Mouse (Mus musculus): Measurements from ENCODE around the gene Ret. TPM values are rescaled to one million over a fixed set of nuclear protein-coding genes. Genes with fewer than 3 reads are reported as not detected.
A peak's percentile ranks its signal among the peaks of the same experiment; 100 is the strongest.

Gene Ret
- polyA plus RNA-seq, 1 experiment from 2014 or later: 15.1 TPM

DNA sequence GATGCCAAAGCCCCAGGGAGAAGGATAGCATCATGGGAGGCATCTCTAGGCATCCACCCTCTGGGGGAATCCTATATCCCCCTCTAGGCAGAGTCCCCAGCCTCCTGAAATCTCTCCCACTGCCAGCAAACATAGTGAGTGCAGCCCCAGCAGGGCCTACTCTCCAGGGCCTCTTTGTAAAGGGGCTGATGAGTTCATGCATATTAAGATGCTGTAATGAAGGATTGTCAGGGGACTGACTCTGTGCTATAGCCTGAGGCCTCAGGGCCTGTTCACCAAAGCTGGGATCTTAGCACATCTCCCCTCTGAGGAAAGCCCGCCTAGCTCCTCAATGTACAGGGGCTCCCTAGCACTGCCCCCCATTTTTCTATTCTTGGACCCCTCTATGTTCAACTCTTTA, 6.6 kb upstream of the Ret start:
- Histone ChIP-seq H3K4me3 (ENCODE audit: low read length) (no peak overlapping the region), H3K36me3 (ENCODE audit: insufficient read depth, low read length) (no peaks in the 10 kb centered on the region), H3K27me3 (ENCODE audit: insufficient read depth, low read length) (peaks cover 7% of the 10 kb centered on the region), H3K9ac (replicated peaks; ENCODE audit: low read length) (no peak overlapping the region), H3K9me3 (ENCODE audit: low read length) (no peaks in the 10 kb centered on the region), H3K4me2 (replicated peaks; ENCODE audit: low read depth, low read length) (no peak overlapping the region), H3K4me1 (ENCODE audit: insufficient read depth, low read length) (peaks cover 6% of the 10 kb centered on the region), H3K27ac (ENCODE audit: low read length) (no peak overlapping the region)
- no peak for ATAC-seq (ENCODE audit: low FRiP score, low TSS enrichment)
- WGBS: 100% methylated on average over 1 of the region's 1 CpGs

- Histone ChIP-seq H3K36me3 (ENCODE audit: insufficient read depth, low read length) (no peaks in the 10 kb centered on the region), H3K27me3 (ENCODE audit: insufficient read depth, low read length) (peaks cover 59% of the 10 kb centered on the region), H3K4me3 (ENCODE audit: low read length) (peak overlapping the region; percentile 71), H3K9ac (replicated peaks; ENCODE audit: low read length) (peak overlapping the region; percentile 57), H3K27ac (ENCODE audit: low read length) (no peak overlapping the region), H3K4me1 (ENCODE audit: insufficient read depth, low read length) (peaks cover 9% of the 10 kb centered on the region), H3K4me2 (replicated peaks; ENCODE audit: low read depth, low read length) (peak overlapping the region; percentile 99), H3K9me3 (ENCODE audit: low read length) (no peaks in the 10 kb centered on the region)
- ATAC-seq (ENCODE audit: low FRiP score, low TSS enrichment): peak; percentile 66
- under 1% methylated on average over 84 of the region's 84 CpGs for WGBS
Measured at GRCm38 (mm10) chr6:118196751-118197439, 623 bp downstream of the Ret start.

- H3K27me3 ChIP-seq (ENCODE audit: insufficient read depth, low read length): peaks cover 59% of the 10 kb centered on the region
- H3K27ac ChIP-seq (ENCODE audit: low read length): no peak overlapping the region
- peaks cover 9% of the 10 kb centered on the region for H3K4me1 ChIP-seq (ENCODE audit: insufficient read depth, low read length)
- no peaks in the 10 kb centered on the region for H3K36me3 ChIP-seq (ENCODE audit: insufficient read depth, low read length)
- H3K4me2 ChIP-seq (replicated peaks; ENCODE audit: low read depth, low read length): 0 out of 2 replicates have a peak overlapping the region, but pooled peaks have one; percentile 10
- 25% methylated on average over 8 of the region's 8 CpGs for WGBS
- ATAC-seq (ENCODE audit: low FRiP score, low TSS enrichment): no peak
- no peak overlapping the region for H3K9ac ChIP-seq (replicated peaks; ENCODE audit: low read length)
- H3K4me3 ChIP-seq (ENCODE audit: low read length): peak overlapping the region; percentile 71
- no peaks in the 10 kb centered on the region for H3K9me3 ChIP-seq (ENCODE audit: low read length)
Measured at GRCm38 (mm10) chr6:118195108-118195507, 2.4 kb downstream of the Ret start.

DNA sequence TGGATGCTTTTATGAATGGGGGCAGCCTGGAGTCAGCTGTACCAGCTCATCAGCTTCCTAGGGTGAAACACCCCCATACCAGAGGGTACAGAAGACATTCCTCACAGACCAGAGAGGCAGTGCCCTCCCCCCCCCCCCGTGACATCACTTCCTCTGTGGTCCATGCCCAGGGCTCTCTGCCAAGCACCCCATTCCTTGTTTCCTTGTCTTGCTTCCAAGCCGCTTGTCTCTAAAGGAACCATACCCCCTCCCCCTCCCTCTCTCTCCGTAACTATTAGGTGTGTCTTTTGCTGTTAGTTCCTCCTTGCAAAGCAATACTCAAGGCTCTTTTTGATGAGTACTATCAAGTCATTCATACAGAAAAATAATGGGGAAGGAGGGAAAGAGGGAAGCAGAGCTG, 4.6 kb downstream of the Ret start:
- Histone ChIP-seq H3K27me3 (ENCODE audit: insufficient read depth, low read length) (peaks cover 39% of the 10 kb centered on the region), H3K36me3 (ENCODE audit: insufficient read depth, low read length) (no peaks in the 10 kb centered on the region), H3K4me3 (ENCODE audit: low read length) (no peak overlapping the region), H3K4me1 (ENCODE audit: insufficient read depth, low read length) (peaks cover 15% of the 10 kb centered on the region), H3K9ac (replicated peaks; ENCODE audit: low read length) (no peak overlapping the region), H3K4me2 (replicated peaks; ENCODE audit: low read depth, low read length) (no peak overlapping the region), H3K27ac (ENCODE audit: low read length) (no peak overlapping the region), H3K9me3 (ENCODE audit: low read length) (no peaks in the 10 kb centered on the region)
- WGBS: 48% methylated on average over 2 of the region's 3 CpGs
- ATAC-seq (ENCODE audit: low FRiP score, low TSS enrichment): no peak

GRCm38 (mm10) chr6:118192199-118192598, 5.3 kb downstream of the Ret start:
- Histone ChIP-seq H3K36me3 (ENCODE audit: insufficient read depth, low read length) (no peaks in the 10 kb centered on the region), H3K9ac (replicated peaks; ENCODE audit: low read length) (no peak overlapping the region), H3K27ac (ENCODE audit: low read length) (no peak overlapping the region), H3K4me1 (ENCODE audit: insufficient read depth, low read length) (peaks cover 15% of the 10 kb centered on the region), H3K4me3 (ENCODE audit: low read length) (no peak overlapping the region), H3K27me3 (ENCODE audit: insufficient read depth, low read length) (peaks cover 33% of the 10 kb centered on the region), H3K4me2 (replicated peaks; ENCODE audit: low read depth, low read length) (no peak overlapping the region), H3K9me3 (ENCODE audit: low read length) (no peaks in the 10 kb centered on the region)
- WGBS: 56% methylated on average over 4 of the region's 4 CpGs
- no peak for ATAC-seq (ENCODE audit: low FRiP score, low TSS enrichment)

GRCm38 (mm10) chr6:118189764-118190163, 7.8 kb downstream of the Ret start:
- no peaks in the 10 kb centered on the region for H3K36me3 ChIP-seq (ENCODE audit: insufficient read depth, low read length)
- peaks cover 6% of the 10 kb centered on the region for H3K4me1 ChIP-seq (ENCODE audit: insufficient read depth, low read length)
- H3K4me2 ChIP-seq (replicated peaks; ENCODE audit: low read depth, low read length): no peak overlapping the region
- WGBS: 35% methylated on average over 3 of the region's 3 CpGs
- H3K4me3 ChIP-seq (ENCODE audit: low read length): no peak overlapping the region
- H3K27ac ChIP-seq (ENCODE audit: low read length): no peak overlapping the region
- no peaks in the 10 kb centered on the region for H3K9me3 ChIP-seq (ENCODE audit: low read length)
- peaks cover 9% of the 10 kb centered on the region for H3K27me3 ChIP-seq (ENCODE audit: insufficient read depth, low read length)
- H3K9ac ChIP-seq (replicated peaks; ENCODE audit: low read length): no peak overlapping the region
- ATAC-seq (ENCODE audit: low FRiP score, low TSS enrichment): no peak

DNA sequence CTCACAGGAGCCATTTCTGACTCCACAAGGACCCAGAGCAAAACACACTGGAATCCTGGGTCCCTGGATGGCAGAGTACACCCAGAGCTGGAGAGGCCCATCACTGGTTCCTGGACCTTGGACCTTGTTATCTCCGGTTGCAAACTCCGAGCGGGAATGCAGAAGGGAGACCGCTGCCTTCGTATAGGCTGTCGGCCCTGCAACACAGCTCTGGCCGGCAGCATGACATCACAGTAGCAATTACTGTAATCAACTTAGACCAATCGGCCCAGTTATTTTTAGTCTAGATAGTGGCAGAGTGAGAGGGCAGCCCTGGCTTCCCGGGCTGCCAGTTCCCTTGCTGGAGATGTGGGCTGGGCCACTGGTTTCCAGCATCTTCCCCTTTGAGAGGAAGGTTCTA, 8.9 kb downstream of the Ret start:
- 0 out of 2 replicates have a peak, but pooled peaks cover 3% of the 10 kb centered on the region for H3K27me3 ChIP-seq (ENCODE audit: insufficient read depth, low read length)
- 54% methylated on average over 9 of the region's 9 CpGs for WGBS
- no peak overlapping the region for H3K9ac ChIP-seq (replicated peaks; ENCODE audit: low read length)
- H3K4me1 ChIP-seq (ENCODE audit: insufficient read depth, low read length): peaks cover 6% of the 10 kb centered on the region
- no peak for ATAC-seq (ENCODE audit: low FRiP score, low TSS enrichment)
- no peak overlapping the region for H3K27ac ChIP-seq (ENCODE audit: low read length)
- no peak overlapping the region for H3K4me3 ChIP-seq (ENCODE audit: low read length)
- H3K4me2 ChIP-seq (replicated peaks; ENCODE audit: low read depth, low read length): no peak overlapping the region
- H3K9me3 ChIP-seq (ENCODE audit: low read length): no peaks in the 10 kb centered on the region
- no peaks in the 10 kb centered on the region for H3K36me3 ChIP-seq (ENCODE audit: insufficient read depth, low read length)

GRCm38 (mm10) chr6:118187285-118187641, 10.3 kb downstream of the Ret start:
- H3K4me3 ChIP-seq (ENCODE audit: low read length): no peak overlapping the region
- 64% methylated on average over 3 of the region's 3 CpGs for WGBS
- H3K4me1 ChIP-seq (ENCODE audit: insufficient read depth, low read length): peaks cover 6% of the 10 kb centered on the region
- no peak for ATAC-seq (ENCODE audit: low FRiP score, low TSS enrichment)
- no peaks in the 10 kb centered on the region for H3K36me3 ChIP-seq (ENCODE audit: insufficient read depth, low read length)
- no peak overlapping the region for H3K9ac ChIP-seq (replicated peaks; ENCODE audit: low read length)
- H3K4me2 ChIP-seq (replicated peaks; ENCODE audit: low read depth, low read length): no peak overlapping the region
- H3K9me3 ChIP-seq (ENCODE audit: low read length): no peaks in the 10 kb centered on the region
- H3K27ac ChIP-seq (ENCODE audit: low read length): no peak overlapping the region
- 0 out of 2 replicates have a peak, but pooled peaks cover 1% of the 10 kb centered on the region for H3K27me3 ChIP-seq (ENCODE audit: insufficient read depth, low read length)

DNA sequence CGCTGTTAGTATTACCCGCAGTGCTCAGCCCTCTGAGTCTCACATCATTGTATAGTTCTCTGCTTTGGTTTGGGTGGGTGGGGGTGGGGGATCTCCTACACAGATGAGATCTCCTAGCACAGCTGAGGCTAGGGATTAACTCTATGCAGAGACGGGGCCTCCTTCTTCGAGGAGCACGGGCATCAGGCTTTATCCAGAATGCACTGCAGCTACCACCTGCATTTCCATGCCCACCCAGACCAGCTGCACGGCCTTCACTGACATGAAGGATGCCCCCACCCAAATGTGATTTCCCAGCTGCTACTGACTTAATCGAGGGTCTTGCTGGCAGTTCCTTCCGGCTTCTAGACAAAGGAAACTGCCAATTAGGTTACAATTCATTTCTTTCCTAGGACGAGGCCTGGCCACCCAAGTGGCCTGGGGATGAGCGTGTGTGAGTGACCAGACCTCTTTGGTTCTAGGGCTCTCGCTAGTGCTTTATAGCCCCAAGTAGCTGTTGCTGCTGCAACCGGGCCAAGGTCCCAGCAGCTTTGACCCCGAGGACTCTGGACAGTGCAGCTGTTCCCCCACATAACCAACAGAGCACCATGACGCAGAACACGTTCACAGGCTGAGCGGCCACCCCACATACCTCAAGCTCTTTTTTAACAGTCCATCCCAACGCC, 10.8 kb downstream of the Ret start:
- Histone ChIP-seq H3K36me3 (ENCODE audit: insufficient read depth, low read length) (no peaks in the 10 kb centered on the region), H3K4me2 (replicated peaks; ENCODE audit: low read depth, low read length) (no peak overlapping the region)
- 49% methylated on average over 17 of the region's 17 CpGs for WGBS

GRCm38 (mm10) chr6:118184126-118184525, 13.4 kb downstream of the Ret start:
- H3K27ac ChIP-seq (ENCODE audit: low read length): no peak overlapping the region
- WGBS: 83% methylated on average over 10 of the region's 10 CpGs
- no peak overlapping the region for H3K9ac ChIP-seq (replicated peaks; ENCODE audit: low read length)
- H3K4me2 ChIP-seq (replicated peaks; ENCODE audit: low read depth, low read length): no peak overlapping the region
- ATAC-seq (ENCODE audit: low FRiP score, low TSS enrichment): no peak
- H3K27me3 ChIP-seq (ENCODE audit: insufficient read depth, low read length): no peaks in the 10 kb centered on the region
- no peaks in the 10 kb centered on the region for H3K36me3 ChIP-seq (ENCODE audit: insufficient read depth, low read length)
- no peaks in the 10 kb centered on the region for H3K9me3 ChIP-seq (ENCODE audit: low read length)
- no peak overlapping the region for H3K4me3 ChIP-seq (ENCODE audit: low read length)
- peaks cover 6% of the 10 kb centered on the region for H3K4me1 ChIP-seq (ENCODE audit: insufficient read depth, low read length)

More for the DNA sequence above, 10.8 kb downstream of the Ret start:
- H3K27me3 ChIP-seq (ENCODE audit: insufficient read depth, low read length): no peaks in the 10 kb centered on the region
- no peak overlapping the region for H3K4me3 ChIP-seq (ENCODE audit: low read length)
- H3K27ac ChIP-seq (ENCODE audit: low read length): no peak overlapping the region
- no peak for ATAC-seq (ENCODE audit: low FRiP score, low TSS enrichment)
- no peaks in the 10 kb centered on the region for H3K9me3 ChIP-seq (ENCODE audit: low read length)
- H3K9ac ChIP-seq (replicated peaks; ENCODE audit: low read length): no peak overlapping the region
- H3K4me1 ChIP-seq (ENCODE audit: insufficient read depth, low read length): peaks cover 6% of the 10 kb centered on the region
